Mouse (Mus musculus) T-helper 17 cell (primary cell): Measurements from ENCODE around the gene Lyzl4.

ENCODE experiments used
- in situ Hi-C, 2 experiments: fragments of 300-600 bp; cut with MboI, MseI; formaldehyde crosslinking; loops; 1 replicate in 1 of 2; 2 replicates in 1 of 2; pipeline ENCODE4 v1.15.1; 2025; ENCODE audit warnings: high pct_unique_total_duplicates in 2 of 2

Lyzl4 gene

DNA sequence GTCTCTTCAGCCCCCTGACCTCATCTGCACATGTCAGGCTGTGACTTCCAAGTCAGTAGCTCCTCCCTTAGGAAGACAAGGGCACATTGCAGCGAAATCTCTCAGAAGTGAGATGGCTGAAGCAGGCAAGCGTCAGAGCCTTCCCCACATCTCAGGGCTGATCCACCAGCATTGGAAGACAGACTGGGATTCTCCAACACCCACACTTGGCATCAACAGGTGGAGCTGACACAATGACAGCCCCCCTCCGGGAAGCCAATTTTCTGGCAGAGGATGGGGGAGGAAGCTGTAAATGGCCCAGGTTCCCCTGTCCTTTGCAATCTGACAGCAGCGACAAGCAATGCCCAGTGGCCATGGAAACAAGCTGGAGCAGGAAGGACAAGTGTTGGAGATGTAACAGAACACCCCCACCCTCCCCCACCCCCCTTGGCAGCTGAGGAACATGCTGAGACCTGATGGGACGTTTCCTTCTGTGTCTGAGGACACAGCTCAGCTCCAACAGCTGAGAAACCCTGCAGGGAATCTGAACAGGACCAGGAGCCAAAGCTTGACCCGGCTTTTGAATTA lies 41.0 kb downstream of the Lyzl4 start:
- in situ Hi-C loops = loop anchor here (5.0 kb wide), 1 partner anchor 119 kb away; no protein-coding TSS in a partner anchor

DNA sequence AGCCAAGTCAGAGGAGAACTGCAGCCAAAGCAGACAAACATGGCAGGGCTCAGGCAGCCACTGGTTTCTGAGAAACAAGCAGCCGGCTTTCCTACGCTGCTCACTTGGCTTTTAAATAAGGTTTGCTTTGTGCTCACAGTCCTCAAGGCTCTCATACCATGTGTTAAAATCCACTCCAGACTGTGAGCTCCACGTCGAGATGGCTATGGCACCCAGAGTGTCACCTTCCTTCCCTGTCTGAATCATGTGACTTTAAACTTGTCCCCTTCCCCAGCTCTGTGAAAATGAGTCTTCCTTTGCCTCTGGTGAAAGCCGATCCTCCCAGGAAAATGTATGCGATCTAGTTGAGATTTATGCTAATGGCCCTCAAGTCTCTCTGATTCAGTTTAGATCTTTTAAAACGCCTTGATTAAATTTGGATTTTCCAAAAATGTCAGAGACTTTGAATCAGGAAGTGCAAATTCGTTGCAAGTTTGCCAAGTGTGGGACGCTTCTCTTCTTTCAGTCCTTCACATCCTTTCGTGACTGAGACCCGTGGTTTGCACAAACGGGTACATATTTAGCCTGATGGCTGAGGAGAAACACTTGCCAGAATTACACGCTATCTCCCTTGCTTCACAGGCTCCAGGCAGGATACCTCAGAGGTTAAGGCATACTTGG lies 41.6 kb downstream of the Lyzl4 start:
- in situ Hi-C loops = loop anchor here (5.0 kb wide), 1 partner anchor 118 kb away; no protein-coding TSS in a partner anchor

DNA sequence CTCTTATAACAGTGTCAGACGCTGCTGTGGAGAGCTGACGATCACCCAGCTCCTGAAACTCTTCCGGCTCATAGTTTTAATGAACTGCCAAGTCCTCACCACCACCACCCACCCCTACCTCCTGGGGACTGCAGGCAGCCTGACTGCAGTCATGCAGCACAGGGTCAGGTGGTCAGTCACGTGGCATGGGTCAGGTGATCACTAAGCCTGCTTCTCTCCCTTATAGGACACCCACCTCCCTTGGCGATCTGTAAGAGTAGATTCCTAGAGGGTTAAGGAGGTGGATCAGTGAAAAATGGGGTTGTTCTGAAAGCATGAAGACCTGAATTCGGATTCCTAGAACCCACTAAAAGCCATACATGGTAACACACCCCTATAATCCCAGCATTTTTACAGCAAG lies 42.3 kb downstream of the Lyzl4 start:
- in situ Hi-C loops = loop anchor here in 1 of 2 experiments (5.0 kb wide), 1 partner anchor 342 kb away; no protein-coding TSS in a partner anchor

DNA sequence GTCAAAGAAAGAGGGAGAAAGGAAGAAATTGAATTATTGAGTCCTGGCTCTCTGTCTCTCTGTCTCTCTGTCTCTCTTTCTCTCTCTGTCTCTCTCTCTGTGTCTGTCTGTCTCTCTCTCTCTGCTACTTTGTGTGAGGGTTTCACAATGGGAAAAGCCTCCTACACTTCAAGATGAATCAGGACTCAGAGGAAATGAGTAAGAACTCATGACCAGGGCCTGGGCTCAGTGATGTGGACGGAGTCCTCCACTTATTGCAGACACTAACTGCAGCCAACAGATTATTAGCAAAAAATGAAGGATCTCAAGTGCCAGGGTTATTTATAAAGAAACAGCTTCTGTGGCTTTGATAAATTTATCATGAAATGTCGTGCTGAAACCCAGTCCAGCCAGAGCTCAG lies 43.8 kb downstream of the Lyzl4 start:
- in situ Hi-C loops = loop anchor here in 1 of 2 experiments (5.0 kb wide), 1 partner anchor 341 kb away; no protein-coding TSS in a partner anchor

DNA sequence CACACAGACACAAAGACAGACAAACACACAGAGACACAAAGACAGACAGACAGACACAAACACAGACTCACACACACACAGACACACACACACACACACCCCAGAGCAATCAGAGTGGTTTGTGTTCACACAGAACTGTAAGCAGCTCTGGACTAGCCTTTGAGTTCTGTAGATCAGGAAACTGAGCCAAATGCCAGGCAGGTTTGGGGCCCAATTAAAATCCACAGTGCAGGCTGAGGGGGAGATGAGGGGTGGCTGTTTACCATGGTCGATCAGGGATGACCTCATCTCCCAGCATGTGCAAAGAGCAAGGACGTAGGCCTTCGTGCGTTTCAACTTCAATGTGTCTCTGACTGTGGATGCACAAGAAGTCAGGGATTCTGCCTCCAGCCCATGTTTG lies 47.1 kb downstream of the Lyzl4 start:
- in situ Hi-C loops = loop anchor here (5.0 kb wide), 2 partner anchors 337 to 397 kb away; no protein-coding TSS in a partner anchor

DNA sequence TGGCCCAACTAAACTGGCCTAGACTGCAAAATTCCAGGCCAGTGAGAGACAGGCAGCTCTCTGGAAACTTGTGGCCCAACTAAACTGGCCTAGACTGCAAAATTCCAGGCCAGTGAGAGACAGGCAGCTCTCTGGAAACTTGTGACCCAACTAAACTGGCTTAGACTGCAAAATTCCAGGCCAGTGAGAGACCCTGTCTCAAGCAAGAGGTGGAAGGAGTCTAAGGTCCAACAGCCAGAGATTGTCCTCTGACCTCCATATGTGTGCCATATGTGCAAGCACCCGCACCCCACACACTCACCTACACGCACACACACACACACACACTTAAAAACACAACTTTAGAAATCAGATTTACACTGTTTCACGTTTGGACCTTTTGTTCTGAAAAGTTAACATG lies 48.1 kb downstream of the Lyzl4 start:
- in situ Hi-C loops = loop anchor here in 1 of 2 experiments (5.0 kb wide), 1 partner anchor 396 kb away; no protein-coding TSS in a partner anchor

DNA sequence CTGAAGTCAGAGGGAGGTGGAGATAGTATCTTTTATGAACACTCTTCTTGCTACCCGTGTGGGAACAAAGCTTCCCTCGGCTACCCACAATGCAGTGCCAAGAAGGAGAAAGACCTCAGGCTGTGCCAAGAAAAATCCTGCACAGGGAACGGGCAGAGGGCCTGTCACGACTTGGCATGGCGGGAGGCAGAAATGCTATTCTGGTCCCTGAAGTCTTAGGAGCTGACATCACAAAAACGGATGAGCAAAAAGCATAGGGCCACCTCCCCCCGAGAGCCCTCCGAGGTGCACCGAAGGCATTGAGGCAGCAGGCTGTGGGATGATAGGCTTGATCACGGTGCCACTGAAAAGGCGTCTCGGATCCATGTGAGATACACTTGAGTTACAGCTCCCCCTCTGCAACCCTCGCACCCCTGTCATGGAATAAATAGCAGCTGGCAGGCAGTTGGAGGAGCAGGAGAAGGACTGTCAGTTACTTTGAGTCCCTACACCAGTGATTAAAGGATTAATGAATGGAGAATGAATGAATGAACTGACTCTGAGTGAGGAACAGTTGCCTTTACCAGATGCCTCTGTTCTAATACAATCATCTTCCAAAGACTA lies 48.8 kb downstream of the Lyzl4 start:
- in situ Hi-C loops = loop anchor here in 1 of 2 experiments (5.0 kb wide), 1 partner anchor 396 kb away; no protein-coding TSS in a partner anchor

DNA sequence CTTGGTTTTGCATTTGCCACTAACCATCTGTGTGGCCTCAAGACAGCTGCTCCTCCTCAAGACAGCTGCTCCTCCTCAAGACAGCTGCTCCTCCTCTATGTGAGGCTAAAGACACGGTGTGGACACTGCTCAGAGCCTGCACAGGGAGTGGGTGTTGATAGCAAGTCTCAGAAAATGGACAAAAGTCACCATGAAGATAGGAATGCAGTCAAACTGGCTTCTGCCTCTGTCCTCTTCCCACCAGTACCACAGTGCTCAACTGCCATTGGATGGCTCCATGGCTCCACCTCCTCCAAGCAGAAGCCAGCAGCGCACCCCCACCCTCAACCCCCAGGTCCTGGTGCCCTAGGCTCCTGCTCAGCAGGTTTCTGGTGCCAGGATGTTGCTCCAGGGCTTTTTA lies 52.4 kb downstream of the Lyzl4 start:
- in situ Hi-C loops = loop anchor here in 1 of 2 experiments (10.0 kb wide), 1 partner anchor 1055 kb away; the partner anchor contains the start of gene Entpd3

DNA sequence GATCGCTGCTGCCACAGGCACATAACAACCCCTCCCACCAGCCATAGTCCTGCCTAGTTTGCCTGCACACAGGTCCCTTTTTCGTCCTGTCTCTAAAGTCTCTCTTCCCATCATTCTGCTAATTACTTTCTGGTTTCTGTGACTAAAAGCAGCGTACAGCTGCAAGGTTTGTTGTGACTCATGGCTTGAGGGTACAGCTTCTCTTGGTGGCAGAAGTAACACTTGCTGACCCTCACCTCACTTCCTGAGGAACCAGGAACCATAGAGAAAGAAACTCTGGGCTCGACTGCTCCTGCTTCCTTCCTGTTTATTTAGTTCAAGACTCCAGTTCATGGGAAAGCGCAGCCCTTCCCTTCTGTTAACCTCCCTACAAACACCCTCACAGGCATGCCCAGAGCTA lies 67.5 kb downstream of the Lyzl4 start:
- in situ Hi-C loops = loop anchor here in 1 of 2 experiments (10.0 kb wide), 1 partner anchor 1310 kb away; the partner anchor contains the start of gene Zkscan7

DNA sequence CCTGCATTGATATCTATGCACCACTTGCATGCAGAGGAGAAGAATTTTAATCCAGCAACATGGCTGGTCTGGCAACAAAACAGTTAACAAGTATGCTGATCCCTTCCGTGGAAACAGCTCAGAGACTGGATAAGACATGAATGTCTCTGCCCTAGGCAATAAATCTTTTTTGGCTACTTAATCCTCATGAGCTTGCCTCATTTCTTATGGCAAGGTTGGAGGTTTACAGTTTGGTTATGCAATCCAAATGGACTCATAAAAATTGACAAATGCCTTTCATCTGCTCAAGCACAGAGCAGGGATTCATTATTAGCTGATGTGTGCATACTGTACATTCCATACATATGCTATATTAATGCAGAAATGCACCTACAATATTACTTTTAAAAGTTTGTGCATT lies 73.4 kb downstream of the Lyzl4 start:
- in situ Hi-C loops = no loop called here

DNA sequence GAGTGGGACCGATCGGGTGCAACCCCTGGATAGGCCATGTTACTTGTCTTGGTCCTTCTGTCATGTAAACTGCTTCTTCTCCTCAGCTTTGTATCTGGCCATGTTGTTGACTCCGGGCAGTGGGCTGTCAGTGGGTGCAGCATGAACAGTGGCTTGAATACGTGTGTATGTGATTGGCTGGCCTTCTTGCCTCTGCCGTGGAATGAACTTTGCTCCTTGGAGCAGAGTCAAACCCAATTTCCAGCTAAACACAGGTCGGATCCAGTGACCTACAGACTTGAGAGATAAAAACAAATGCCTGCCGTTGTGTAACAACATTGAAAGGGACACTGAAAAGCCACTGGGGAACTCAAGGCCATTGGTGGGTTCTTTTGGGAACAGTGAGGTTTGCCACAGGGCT lies 75.5 kb downstream of the Lyzl4 start:
- in situ Hi-C loops = no loop called here

DNA sequence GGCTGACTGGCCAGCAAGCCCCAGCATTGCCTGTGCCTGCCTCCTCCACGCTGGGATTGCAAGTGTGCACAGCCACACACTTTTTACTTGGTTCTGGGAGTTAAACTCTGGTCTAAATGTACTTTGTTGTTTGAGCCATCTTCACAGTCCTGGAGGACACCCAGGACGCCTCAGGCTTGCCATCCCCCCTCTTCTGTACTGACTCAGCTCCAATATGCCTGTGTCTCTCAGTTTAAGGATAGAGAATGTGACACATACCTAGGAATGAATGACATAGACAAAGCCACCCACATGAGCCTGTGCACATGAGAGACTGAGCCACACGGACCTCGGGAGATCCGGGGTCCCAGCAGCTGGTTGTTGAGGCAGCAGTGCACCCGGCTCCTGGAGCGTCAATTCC lies 78.6 kb downstream of the Lyzl4 start:
- in situ Hi-C loops = no loop called here

DNA sequence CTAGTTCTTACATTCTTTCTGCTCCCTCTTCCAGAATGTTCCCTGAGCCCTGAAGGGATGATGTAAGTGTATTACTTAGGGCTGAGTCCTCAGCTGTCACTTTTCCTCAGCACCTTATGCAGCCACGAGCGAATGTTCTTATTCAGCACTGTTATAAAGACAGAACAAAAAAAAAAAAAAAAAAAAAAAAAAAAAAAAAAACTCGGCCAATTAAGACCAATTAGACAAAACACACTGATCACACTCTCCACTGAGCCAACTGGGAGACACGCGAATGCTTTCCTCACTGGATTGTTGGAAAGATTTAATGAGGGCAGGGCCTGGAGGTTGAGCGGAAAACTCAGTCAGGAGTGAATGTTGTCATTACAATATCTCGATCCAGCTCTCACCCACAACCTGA lies 81.4 kb downstream of the Lyzl4 start:
- in situ Hi-C loops = no loop called here

DNA sequence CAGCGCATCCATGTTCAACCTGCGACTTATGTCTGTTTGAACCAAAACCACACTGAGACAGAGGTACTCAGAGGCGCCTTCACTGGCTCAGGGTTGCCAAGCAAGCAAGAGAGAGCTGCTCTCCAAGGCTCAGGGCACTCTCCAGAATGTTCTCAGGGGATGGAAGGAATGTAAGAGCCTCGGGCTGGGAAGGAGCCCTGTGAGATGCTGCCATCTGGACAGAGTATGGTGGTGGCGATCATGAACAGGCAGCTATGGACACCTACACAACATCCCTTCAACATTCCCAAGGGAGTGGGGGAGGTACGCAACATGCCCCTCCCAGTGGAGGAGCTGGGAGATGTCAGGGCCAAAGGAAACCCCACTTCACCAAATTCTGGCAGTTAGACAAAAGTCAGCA lies 83.7 kb downstream of the Lyzl4 start:
- in situ Hi-C loops = no loop called here

DNA sequence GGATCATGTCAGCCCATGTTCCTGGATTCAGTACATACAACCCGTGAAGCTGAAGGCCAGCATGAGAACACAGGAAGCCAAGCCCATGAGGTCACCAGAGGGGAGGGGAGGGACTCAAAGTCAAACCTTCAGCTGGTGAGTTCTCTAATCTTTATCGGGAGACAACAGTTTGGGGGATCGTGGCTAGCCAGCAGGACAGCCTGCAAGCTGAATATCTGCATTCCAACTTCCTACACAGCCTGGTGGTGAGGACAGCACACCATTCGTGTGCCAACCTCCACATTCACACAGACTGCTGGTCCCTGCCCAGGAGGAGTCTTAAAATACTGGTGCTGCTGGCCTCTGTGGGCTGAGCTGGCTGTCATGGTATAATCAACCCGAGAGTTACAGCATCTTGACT lies 85.0 kb downstream of the Lyzl4 start:
- in situ Hi-C loops = no loop called here

DNA sequence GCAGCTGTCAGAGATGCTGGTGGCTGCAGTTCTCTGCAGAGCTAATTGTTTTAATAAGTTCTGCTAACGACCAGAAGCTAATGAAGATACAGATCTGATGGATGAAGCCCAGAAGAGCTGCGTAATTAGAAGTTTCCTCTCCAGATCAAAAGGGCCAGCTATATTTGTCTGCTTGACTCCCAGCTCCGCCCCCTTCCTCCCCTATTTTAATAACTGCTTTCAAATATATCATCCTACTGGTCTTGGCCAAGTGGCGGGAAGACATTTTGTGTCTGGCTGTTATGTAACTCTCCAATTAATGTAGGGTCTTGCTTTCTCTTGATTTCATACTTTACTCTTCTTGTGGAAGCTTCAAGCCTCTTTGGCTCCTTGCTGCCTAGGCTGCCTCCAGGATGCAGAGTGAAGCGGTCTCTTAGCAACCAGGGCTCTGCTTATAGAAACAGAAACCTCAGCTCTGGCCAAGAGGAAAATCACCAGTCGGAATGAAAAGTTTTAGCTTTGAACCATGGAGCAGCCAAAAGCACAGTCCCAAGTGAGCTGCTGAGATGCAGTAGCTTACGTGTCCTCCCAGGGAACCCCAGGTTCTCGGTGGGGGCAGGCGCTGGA lies 86.4 kb downstream of the Lyzl4 start:
- in situ Hi-C loops = no loop called here

DNA sequence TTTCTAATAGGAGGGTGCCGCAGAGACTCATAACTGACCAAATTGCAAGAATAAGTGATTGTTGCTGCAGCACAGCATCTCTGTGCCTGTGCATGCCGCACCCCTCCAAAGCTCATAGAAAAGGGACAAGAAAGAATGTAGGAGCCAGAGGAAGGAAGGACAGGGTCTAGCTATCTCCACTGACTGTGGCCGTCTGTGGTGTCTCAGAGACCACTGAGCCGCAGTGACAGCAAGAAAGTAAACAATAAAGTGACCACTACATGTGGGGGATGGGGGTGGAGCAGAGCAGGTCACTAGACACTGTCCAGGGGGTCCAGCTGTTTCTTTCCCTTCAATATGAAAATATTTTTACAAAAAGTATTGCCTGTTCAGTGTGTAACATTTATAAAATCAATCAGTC lies 88.3 kb downstream of the Lyzl4 start:
- in situ Hi-C loops = no loop called here

DNA sequence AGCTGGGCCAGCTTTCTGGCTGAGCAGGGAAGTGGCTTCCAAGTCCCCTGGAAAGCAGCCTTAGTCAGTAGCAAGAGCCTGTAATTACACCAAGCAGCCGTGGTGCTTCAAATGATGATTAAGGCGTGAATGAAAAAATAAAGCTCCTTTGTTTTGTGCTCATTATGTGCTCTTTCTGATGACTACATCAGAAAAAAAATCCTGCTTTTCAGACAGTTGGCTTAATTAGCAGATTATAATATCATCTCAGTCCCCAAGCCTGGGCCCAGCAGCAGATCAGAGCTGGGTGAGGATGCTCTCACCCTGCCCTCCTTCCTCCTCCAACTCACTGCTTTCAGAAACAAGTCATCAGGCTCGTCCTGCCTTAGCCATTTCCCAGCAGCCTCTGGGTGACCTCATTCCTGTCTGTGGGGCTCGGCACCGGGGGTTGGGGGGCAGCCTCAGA lies 91.5 kb downstream of the Lyzl4 start:
- in situ Hi-C loops = no loop called here

DNA sequence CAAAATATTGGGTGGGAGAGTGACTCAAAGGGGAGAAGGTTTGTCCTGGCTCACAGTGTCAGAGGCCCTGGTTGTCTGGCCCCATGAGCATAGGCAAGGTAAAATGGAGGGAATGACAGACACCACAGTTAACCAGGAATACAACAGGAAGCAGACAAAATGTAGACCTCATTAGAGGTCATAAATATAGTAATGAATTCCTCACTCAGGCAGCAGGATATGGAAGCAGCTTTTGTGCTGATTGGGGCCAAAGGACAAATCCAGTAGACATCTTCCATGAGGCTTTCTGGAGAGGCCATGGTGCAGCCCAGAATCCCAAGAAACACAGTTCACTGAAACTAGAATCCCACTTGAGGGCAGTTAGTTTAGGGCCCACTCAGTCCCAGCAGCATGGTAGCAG lies 92.5 kb downstream of the Lyzl4 start:
- in situ Hi-C loops = no loop called here

DNA sequence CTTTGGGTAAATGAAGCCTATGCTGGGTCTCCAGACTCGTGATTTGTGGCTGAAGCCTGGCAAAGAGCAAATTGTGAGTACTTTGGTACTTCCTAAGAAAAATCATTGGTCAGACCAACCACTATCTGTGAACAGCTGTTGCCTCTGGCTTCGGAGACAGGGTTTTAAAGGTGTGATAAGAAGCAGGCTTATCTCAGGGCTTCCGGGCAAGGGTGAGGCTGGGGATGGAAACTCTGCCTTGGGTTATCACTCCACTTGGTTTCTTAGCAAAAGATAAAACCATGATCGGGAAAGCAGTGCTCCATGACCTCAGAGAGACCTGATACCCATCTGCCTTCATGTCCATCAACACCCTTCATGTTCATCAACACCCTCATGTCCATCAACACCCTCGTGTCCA lies 92.9 kb downstream of the Lyzl4 start:
- in situ Hi-C loops = no loop called here

DNA sequence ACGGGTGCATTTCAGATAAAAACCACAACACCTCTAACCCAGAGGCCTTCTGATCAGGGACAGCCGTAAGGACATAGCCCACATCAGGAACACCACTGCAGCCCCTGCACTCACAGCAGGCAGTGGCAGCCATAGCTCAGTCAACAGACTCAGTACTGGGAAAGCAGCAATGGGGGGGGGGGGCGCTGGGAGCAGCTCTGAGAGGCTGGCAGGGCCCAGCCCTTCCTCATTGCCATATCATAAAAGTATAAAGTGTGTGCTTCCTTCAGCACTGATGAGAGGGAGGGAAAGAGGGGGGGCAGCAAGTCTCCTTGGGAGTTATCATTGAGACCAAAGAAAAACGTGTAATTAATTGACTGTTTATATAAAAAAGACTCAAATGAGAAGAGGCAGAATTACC lies 94.5 kb downstream of the Lyzl4 start:
- in situ Hi-C loops = no loop called here

DNA sequence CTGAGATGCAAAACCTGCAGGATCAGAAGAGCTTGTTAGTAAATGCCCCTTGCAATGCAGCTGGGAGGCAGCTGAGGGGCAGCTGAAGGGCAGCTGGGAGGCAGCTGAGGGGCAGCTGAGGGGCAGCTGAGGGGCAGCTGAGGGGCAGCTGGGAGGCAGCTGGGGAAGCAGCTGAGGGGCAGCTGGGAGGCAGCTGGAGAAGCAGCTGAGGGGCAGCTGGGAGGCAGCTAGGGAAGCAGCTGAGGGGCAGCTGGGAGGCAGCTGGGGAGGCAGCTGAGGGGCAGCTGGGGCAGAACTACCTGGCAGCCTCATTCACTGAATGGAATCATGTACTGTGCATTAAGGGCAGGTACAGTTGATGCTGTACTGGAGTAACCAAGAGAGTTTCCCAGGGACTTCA lies 100.4 kb downstream of the Lyzl4 start:
- in situ Hi-C loops = no loop called here
